Mouse (Mus musculus): ENCODE results near the gene Megf8. TPM values are rescaled to one million over a fixed set of nuclear protein-coding genes. Genes with fewer than 3 reads are reported as not detected.

Gene Megf8
- polyA plus RNA-seq, 1 experiment from 2014 or later: 18.2 TPM

GRCm38 (mm10) chr7:25279076-25279860 is 37.7 kb upstream of the Megf8 start:
- peak overlapping the region; percentile 78 for H3K4me3 ChIP-seq (ENCODE audit: low read length)
- no peaks in the 10 kb centered on the region for H3K36me3 ChIP-seq (ENCODE audit: insufficient read depth, low read length)
- peak overlapping the region; percentile 99 for H3K27ac ChIP-seq (ENCODE audit: low read length)
- peak overlapping the region; percentile 97 for H3K4me2 ChIP-seq (replicated peaks; ENCODE audit: low read depth, low read length)
- peak; percentile 50 for ATAC-seq (ENCODE audit: low FRiP score, low TSS enrichment)
- H3K4me1 ChIP-seq (ENCODE audit: insufficient read depth, low read length): peaks cover 70% of the 10 kb centered on the region
- under 1% methylated on average over 42 of the region's 49 CpGs for WGBS
- H3K27me3 ChIP-seq (ENCODE audit: insufficient read depth, low read length): no peaks in the 10 kb centered on the region
- H3K9ac ChIP-seq (replicated peaks; ENCODE audit: low read length): peak overlapping the region; percentile 84
- H3K9me3 ChIP-seq (ENCODE audit: low read length): no peaks in the 10 kb centered on the region

- Histone ChIP-seq H3K36me3 (ENCODE audit: insufficient read depth, low read length) (peaks cover 4% of the 10 kb centered on the region), H3K9ac (replicated peaks; ENCODE audit: low read length) (peak overlapping the region; percentile 84), H3K9me3 (ENCODE audit: low read length) (no peaks in the 10 kb centered on the region), H3K4me1 (ENCODE audit: insufficient read depth, low read length) (peaks cover 70% of the 10 kb centered on the region), H3K4me3 (ENCODE audit: low read length) (peak overlapping the region; percentile 78), H3K27me3 (ENCODE audit: insufficient read depth, low read length) (no peaks in the 10 kb centered on the region), H3K27ac (ENCODE audit: low read length) (peak overlapping the region; percentile 99), H3K4me2 (replicated peaks; ENCODE audit: low read depth, low read length) (peak overlapping the region; percentile 97)
- WGBS: 0% methylated on average over 6 of the region's 6 CpGs
- peak; percentile 6; the same call in 1 of the 2 replicates for ATAC-seq (ENCODE audit: low FRiP score, low TSS enrichment)
These were observed 36.8 kb upstream of the Megf8 start for GRCm38 (mm10) chr7:25279861-25280791.

- H3K27me3 ChIP-seq (ENCODE audit: insufficient read depth, low read length): no peaks in the 10 kb centered on the region
- peak overlapping the region; percentile 99 for H3K27ac ChIP-seq (ENCODE audit: low read length)
- WGBS: 19% methylated on average over 12 of the region's 12 CpGs
- peak overlapping the region; percentile 79 for H3K4me2 ChIP-seq (replicated peaks; ENCODE audit: low read depth, low read length)
- H3K4me1 ChIP-seq (ENCODE audit: insufficient read depth, low read length): peaks cover 60% of the 10 kb centered on the region
- ATAC-seq (ENCODE audit: low FRiP score, low TSS enrichment): no peak; the same call in 1 of the 2 replicates
- peak overlapping the region; percentile 78 for H3K4me3 ChIP-seq (ENCODE audit: low read length)
- no peaks in the 10 kb centered on the region for H3K9me3 ChIP-seq (ENCODE audit: low read length)
- H3K9ac ChIP-seq (replicated peaks; ENCODE audit: low read length): peak overlapping the region; percentile 61
- H3K36me3 ChIP-seq (ENCODE audit: insufficient read depth, low read length): peaks cover 14% of the 10 kb centered on the region
These were observed 35.7 kb upstream of the Megf8 start for GRCm38 (mm10) chr7:25281166-25281733.

- peak overlapping the region; percentile 82 for H3K9ac ChIP-seq (replicated peaks; ENCODE audit: low read length)
- peak; percentile 82 for ATAC-seq (ENCODE audit: low FRiP score, low TSS enrichment)
- under 1% methylated on average over 55 of the region's 108 CpGs for WGBS
- H3K4me2 ChIP-seq (replicated peaks; ENCODE audit: low read depth, low read length): peak overlapping the region; percentile 79
- no peaks in the 10 kb centered on the region for H3K27me3 ChIP-seq (ENCODE audit: insufficient read depth, low read length)
- peak overlapping the region; percentile 78 for H3K4me3 ChIP-seq (ENCODE audit: low read length)
- H3K4me1 ChIP-seq (ENCODE audit: insufficient read depth, low read length): peaks cover 59% of the 10 kb centered on the region
- H3K36me3 ChIP-seq (ENCODE audit: insufficient read depth, low read length): peaks cover 22% of the 10 kb centered on the region
- H3K27ac ChIP-seq (ENCODE audit: low read length): peak overlapping the region; percentile 99
- no peaks in the 10 kb centered on the region for H3K9me3 ChIP-seq (ENCODE audit: low read length)
These were observed 35.0 kb upstream of the Megf8 start for GRCm38 (mm10) chr7:25281734-25282601.

GRCm38 (mm10) chr7:25282731-25283211 is 34.2 kb upstream of the Megf8 start:
- H3K9me3 ChIP-seq (ENCODE audit: low read length): no peaks in the 10 kb centered on the region
- no peaks in the 10 kb centered on the region for H3K27me3 ChIP-seq (ENCODE audit: insufficient read depth, low read length)
- peak overlapping the region; percentile 78 for H3K4me3 ChIP-seq (ENCODE audit: low read length)
- peak overlapping the region; percentile 97 for H3K27ac ChIP-seq (ENCODE audit: low read length)
- peaks cover 52% of the 10 kb centered on the region for H3K4me1 ChIP-seq (ENCODE audit: insufficient read depth, low read length)
- ATAC-seq (ENCODE audit: low FRiP score, low TSS enrichment): peak; percentile 4; the same call in 1 of the 2 replicates
- peak overlapping the region; percentile 82 for H3K9ac ChIP-seq (replicated peaks; ENCODE audit: low read length)
- H3K36me3 ChIP-seq (ENCODE audit: insufficient read depth, low read length): peaks cover 30% of the 10 kb centered on the region
- under 1% methylated on average over 30 of the region's 36 CpGs for WGBS
- H3K4me2 ChIP-seq (replicated peaks; ENCODE audit: low read depth, low read length): peak overlapping the region; percentile 79

- no peak for ATAC-seq (ENCODE audit: low FRiP score, low TSS enrichment)
- Histone ChIP-seq H3K9ac (replicated peaks; ENCODE audit: low read length) (peak overlapping the region; percentile 82), H3K4me2 (replicated peaks; ENCODE audit: low read depth, low read length) (peak overlapping the region; percentile 79), H3K4me1 (ENCODE audit: insufficient read depth, low read length) (peaks cover 49% of the 10 kb centered on the region), H3K9me3 (ENCODE audit: low read length) (no peaks in the 10 kb centered on the region), H3K4me3 (ENCODE audit: low read length) (peak overlapping the region; percentile 78), H3K36me3 (ENCODE audit: insufficient read depth, low read length) (peaks cover 38% of the 10 kb centered on the region), H3K27me3 (ENCODE audit: insufficient read depth, low read length) (no peaks in the 10 kb centered on the region), H3K27ac (ENCODE audit: low read length) (peak overlapping the region; percentile 97)
- WGBS: 16% methylated on average over 5 of the region's 5 CpGs
These were observed 33.3 kb upstream of the Megf8 start for GRCm38 (mm10) chr7:25283637-25284036.

- 59% methylated on average over 2 of the region's 2 CpGs for WGBS
- Histone ChIP-seq H3K27ac (ENCODE audit: low read length) (peak overlapping the region; percentile 97), H3K9ac (replicated peaks; ENCODE audit: low read length) (peak overlapping the region; percentile 82), H3K9me3 (ENCODE audit: low read length) (no peaks in the 10 kb centered on the region), H3K4me2 (replicated peaks; ENCODE audit: low read depth, low read length) (peak overlapping the region; percentile 79), H3K27me3 (ENCODE audit: insufficient read depth, low read length) (no peaks in the 10 kb centered on the region), H3K36me3 (ENCODE audit: insufficient read depth, low read length) (peaks cover 44% of the 10 kb centered on the region), H3K4me3 (ENCODE audit: low read length) (peak overlapping the region; percentile 78), H3K4me1 (ENCODE audit: insufficient read depth, low read length) (peaks cover 48% of the 10 kb centered on the region)
- no peak for ATAC-seq (ENCODE audit: low FRiP score, low TSS enrichment)
These were observed 32.8 kb upstream of the Megf8 start for GRCm38 (mm10) chr7:25284171-25284570.

- peaks cover 4% of the 10 kb centered on the region; the same call in 1 of the 2 replicates for H3K9me3 ChIP-seq (ENCODE audit: low read length)
- H3K36me3 ChIP-seq (ENCODE audit: insufficient read depth, low read length): peaks cover 50% of the 10 kb centered on the region
- H3K4me2 ChIP-seq (replicated peaks; ENCODE audit: low read depth, low read length): peak overlapping the region; percentile 79
- peaks cover 42% of the 10 kb centered on the region for H3K4me1 ChIP-seq (ENCODE audit: insufficient read depth, low read length)
- 0 out of 2 replicates have a peak overlapping the region, but pooled peaks have one; percentile 5 for H3K9ac ChIP-seq (replicated peaks; ENCODE audit: low read length)
- no peak overlapping the region for H3K27ac ChIP-seq (ENCODE audit: low read length)
- ATAC-seq (ENCODE audit: low FRiP score, low TSS enrichment): no peak
- H3K4me3 ChIP-seq (ENCODE audit: low read length): no peak overlapping the region
- no peaks in the 10 kb centered on the region for H3K27me3 ChIP-seq (ENCODE audit: insufficient read depth, low read length)
- WGBS: 65% methylated on average over 5 of the region's 5 CpGs
These were observed 32.2 kb upstream of the Megf8 start for GRCm38 (mm10) chr7:25284766-25285165.

Measured in kidney, embryonic 16.5 days (tissue).